Mouse (Mus musculus) urinary bladder, postnatal 14 days (tissue): ENCODE measurements around the gene Scfd1.
A peak's percentile ranks its signal among the peaks of the same experiment; 100 is the strongest.

Experiments used
- DNase-seq: peaks from one replicate; pipeline ENCODE4 v3.0.0; 2021; ENCODE audit warnings: low spot score

The Scfd1 gene

GRCm38 (mm10) chr12:51377003-51377887 lies at the start of gene Scfd1:
Gene Scfd1 (plus strand): TSS chr12:51377510.
- peak; percentile 92 for DNase-seq

- no peak for DNase-seq
These were observed 40.3 kb upstream of the Scfd1 start for GRCm38 (mm10) chr12:51337014-51337413.

- DNase-seq: peak; percentile 74
These were observed 31.2 kb upstream of the Scfd1 start for GRCm38 (mm10) chr12:51346121-51346520.

- peak; percentile 90 for DNase-seq
These were observed 29.2 kb upstream of the Scfd1 start, which contains the start of gene G2e3 for GRCm38 (mm10) chr12:51347988-51348697. Gene G2e3 (plus strand): TSS chr12:51348061.

- no peak for DNase-seq
These were observed 28.7 kb upstream of the Scfd1 start for GRCm38 (mm10) chr12:51348698-51348998.

GRCm38 (mm10) chr12:51355296-51355695 lies 22.0 kb upstream of the Scfd1 start:
- peak; percentile 22 for DNase-seq

- no peak for DNase-seq
These were observed 16.0 kb upstream of the Scfd1 start for GRCm38 (mm10) chr12:51361294-51361693.

- DNase-seq: no peak
These were observed 14.4 kb upstream of the Scfd1 start for GRCm38 (mm10) chr12:51362898-51363297.

GRCm38 (mm10) chr12:51368504-51368903 lies 8.8 kb upstream of the Scfd1 start:
- no peak for DNase-seq

- DNase-seq: no peak
These were observed 529 bp downstream of the Scfd1 start for GRCm38 (mm10) chr12:51377888-51378190.

- no peak for DNase-seq
These were observed 22.6 kb downstream of the Scfd1 start for GRCm38 (mm10) chr12:51399871-51400270.

- no peak for DNase-seq
These were observed 24.9 kb downstream of the Scfd1 start for GRCm38 (mm10) chr12:51402060-51402698.

GRCm38 (mm10) chr12:51403987-51404586 lies 26.8 kb downstream of the Scfd1 start:
- DNase-seq: no peak

- DNase-seq: no peak
These were observed 34.1 kb downstream of the Scfd1 start for GRCm38 (mm10) chr12:51411362-51411761.

- DNase-seq: no peak
These were observed 60.2 kb downstream of the Scfd1 start for GRCm38 (mm10) chr12:51437541-51437940.

- no peak for DNase-seq
These were observed 61.0 kb downstream of the Scfd1 start for GRCm38 (mm10) chr12:51438311-51438710.

- DNase-seq: no peak
These were observed 72.0 kb downstream of the Scfd1 start for GRCm38 (mm10) chr12:51449303-51449702.

GRCm38 (mm10) chr12:51470881-51471280 lies 93.6 kb downstream of the Scfd1 start:
- no peak for DNase-seq

GRCm38 (mm10) chr12:51481246-51481645 lies 103.9 kb downstream of the Scfd1 start:
- no peak for DNase-seq

GRCm38 (mm10) chr12:51492040-51492439 lies 114.7 kb downstream of the Scfd1 start:
- no peak for DNase-seq

GRCm38 (mm10) chr12:51493476-51493875 lies 116.2 kb downstream of the Scfd1 start:
- DNase-seq: no peak

- no peak for DNase-seq
These were observed 117.3 kb downstream of the Scfd1 start for GRCm38 (mm10) chr12:51494641-51495040.
